Mouse (Mus musculus): ENCODE results near the gene Utp3. TPM values are rescaled to one million over a fixed set of nuclear protein-coding genes. Genes with fewer than 3 reads are reported as not detected.

The Utp3 gene
- total and polyA plus RNA-seq, 3 experiments, result 48.4 to 120 (median 73.9) TPM

DNA sequence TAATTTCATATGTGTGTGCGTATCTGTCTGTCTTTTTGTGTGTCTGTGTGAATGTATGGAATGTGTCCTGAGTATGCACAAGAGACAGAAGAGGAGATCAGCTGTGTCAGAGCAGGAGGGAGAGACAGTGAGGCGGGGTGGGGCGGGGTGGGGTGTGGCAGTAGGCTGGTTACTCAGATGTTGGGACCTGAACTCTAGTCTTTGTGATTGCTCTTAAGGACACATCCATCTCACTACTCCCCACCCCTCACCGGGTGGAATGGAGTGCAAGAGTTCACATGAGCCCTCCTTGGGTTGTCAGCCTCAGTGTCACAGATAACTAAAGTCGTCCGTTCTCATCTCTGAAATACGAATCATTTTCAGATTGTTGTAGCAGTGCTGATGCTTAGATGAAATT is 39.9 kb downstream of the Utp3 start:
- Histone ChIP-seq H3K27ac (ENCODE audit: control insufficient read depth, low read depth, low read length) (no peak overlapping the region), H3K4me3 (ENCODE audit: control insufficient read depth in 1 of 2, insufficient read depth in 1 of 2, low read depth in 2 of 2, low read length in 2 of 2) (no peak overlapping the region), H3K4me1 (ENCODE audit: control insufficient read depth in 1 of 2, insufficient read depth in 2 of 2, low read length in 2 of 2) (no peaks in the 10 kb centered on the region), H3K9ac (ENCODE audit: control insufficient read depth, low read depth, low read length, poor library complexity, severe bottlenecking) (no peak overlapping the region), H3K79me2 (ENCODE audit: control insufficient read depth, insufficient read depth, low read length, poor library complexity) (no peaks in the 10 kb centered on the region), H3K9me3 (replicated peaks; ENCODE audit: insufficient read depth, low read length) (no peaks in the 10 kb centered on the region), H3K36me3 (ENCODE audit: control insufficient read depth in 1 of 2, insufficient read depth in 2 of 2, low read length in 2 of 2) (no peaks in the 10 kb centered on the region), H3K27me3 (ENCODE audit: control insufficient read depth in 1 of 2, insufficient read depth in 2 of 2, low read length in 2 of 2) (no peaks in the 10 kb centered on the region)
- DNase-seq (ENCODE audit: low read depth, low spot score), result no peak
- no peak for TF ChIP-seq TBP (IDR thresholded peaks at IDR 0.05; ENCODE audit: low read depth, low read length)
- TF ChIP-seq ZC3H11A (IDR thresholded peaks at IDR 0.05; ENCODE audit: low read depth, low read length), result no peak
- TF ChIP-seq BHLHE40 (IDR thresholded peaks at IDR 0.05; ENCODE audit: borderline replicate concordance, low read depth, low read length), result no peak
- no peak for TF ChIP-seq UBTF (IDR thresholded peaks at IDR 0.05; ENCODE audit: borderline replicate concordance, insufficient read depth, low read depth, low read length)
- no peak for TF ChIP-seq ETS1 (IDR thresholded peaks at IDR 0.05; ENCODE audit: low read depth, low read length)
- no peak for TF ChIP-seq HCFC1 (IDR thresholded peaks at IDR 0.05; ENCODE audit: low read depth, low read length)
- no peak for TF ChIP-seq NELFE (IDR thresholded peaks at IDR 0.05; ENCODE audit: low read depth, low read length)
- TF ChIP-seq MYC (IDR thresholded peaks at IDR 0.05; ENCODE audit: low read depth, low read length), result no peak
- no peak for TF ChIP-seq ZNF384 (IDR thresholded peaks at IDR 0.05; ENCODE audit: low read depth, low read length)
- no peak for TF ChIP-seq ELF1 (IDR thresholded peaks at IDR 0.05; ENCODE audit: low read depth, low read length)
- no peak for TF ChIP-seq CHD2 (IDR thresholded peaks at IDR 0.05; ENCODE audit: low read length)
- no peak for TF ChIP-seq MXI1 (IDR thresholded peaks at IDR 0.05; ENCODE audit: low read depth, low read length)
- TF ChIP-seq MAZ (IDR thresholded peaks at IDR 0.05; ENCODE audit: low read depth, low read length), result no peak
- TF ChIP-seq POLR2AphosphoS5 (IDR thresholded peaks at IDR 0.05; ENCODE audit: borderline replicate concordance, low read depth, low read length), result no peak
- no peak for TF ChIP-seq SIN3A (IDR thresholded peaks at IDR 0.05; ENCODE audit: low read length)
- TF ChIP-seq POLR2AphosphoS2 (IDR thresholded peaks at IDR 0.05; ENCODE audit: low read length), result no peak
- TF ChIP-seq GATA1 (IDR thresholded peaks at IDR 0.05; ENCODE audit: low read depth, low read length), result no peak
- no peak for TF ChIP-seq MAX (IDR thresholded peaks at IDR 0.05; ENCODE audit: low read length)
- no peak for TF ChIP-seq MYB (IDR thresholded peaks at IDR 0.05; ENCODE audit: low read depth, low read length)
- TF ChIP-seq CTCF (IDR thresholded peaks at IDR 0.05 in 2 of 3, conservative IDR thresholded peaks at IDR 0.05 in 1 of 3; ENCODE audit: control insufficient read depth in 1 of 3, insufficient read depth in 1 of 3, low read depth in 2 of 3, low read length in 3 of 3, poor library complexity in 1 of 3, severe bottlenecking in 1 of 3), result no peak

DNA sequence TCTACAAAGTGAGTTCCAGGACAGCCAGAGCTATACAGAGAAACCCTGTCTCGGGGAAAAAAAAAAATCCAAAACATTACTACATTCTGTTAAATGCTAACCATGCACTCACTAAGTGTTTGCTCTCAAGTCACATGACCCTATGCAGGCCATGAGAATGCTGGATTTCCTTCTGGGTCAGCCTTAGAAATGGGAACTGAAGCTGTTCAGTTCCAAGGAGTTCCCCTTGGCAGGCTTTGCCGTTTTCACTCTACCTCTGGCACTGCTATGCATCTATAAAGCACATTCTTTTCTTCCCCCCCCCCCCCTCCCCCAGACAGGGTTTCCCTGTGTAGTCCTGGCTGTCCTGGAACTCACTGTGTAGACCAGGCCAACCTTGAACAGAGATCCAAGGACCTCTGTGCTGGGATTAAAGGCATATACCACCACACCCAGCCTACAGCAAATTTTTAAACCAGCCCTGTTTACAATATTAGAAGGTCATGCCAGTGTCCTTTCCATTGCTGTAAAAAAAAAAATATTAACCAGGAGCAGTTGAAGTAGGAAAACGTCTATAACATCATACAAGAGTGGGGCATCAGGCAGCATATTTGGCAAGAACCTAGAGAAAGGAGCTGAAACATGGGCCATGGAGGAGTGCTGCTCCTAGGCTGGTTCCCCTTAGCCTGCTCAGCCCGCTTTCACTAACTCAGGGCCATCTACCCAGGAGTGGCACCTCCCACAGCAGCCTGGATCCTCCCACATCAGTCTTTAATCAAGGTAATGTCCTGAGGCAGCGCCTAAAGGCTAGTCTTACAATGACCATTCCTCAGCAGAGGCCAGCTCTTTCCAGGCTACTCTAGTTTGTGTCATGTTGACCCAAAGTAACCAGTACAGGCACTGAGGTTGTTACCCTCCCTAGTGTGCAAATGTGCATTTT is 41.5 kb downstream of the Utp3 start:
- no peaks in the 10 kb centered on the region for H3K27me3 ChIP-seq (ENCODE audit: control insufficient read depth in 1 of 2, insufficient read depth in 2 of 2, low read length in 2 of 2)
- no peaks in the 10 kb centered on the region for H3K4me1 ChIP-seq (ENCODE audit: control insufficient read depth in 1 of 2, insufficient read depth in 2 of 2, low read length in 2 of 2)
- H3K9ac ChIP-seq (ENCODE audit: control insufficient read depth, low read depth, low read length, poor library complexity, severe bottlenecking), result no peak overlapping the region
- H3K4me3 ChIP-seq (ENCODE audit: control insufficient read depth in 1 of 2, insufficient read depth in 1 of 2, low read depth in 2 of 2, low read length in 2 of 2), result no peak overlapping the region
- H3K79me2 ChIP-seq (ENCODE audit: control insufficient read depth, insufficient read depth, low read length, poor library complexity), result no peaks in the 10 kb centered on the region
- no peak overlapping the region for H3K27ac ChIP-seq (ENCODE audit: control insufficient read depth, low read depth, low read length)
- TF ChIP-seq TBP (IDR thresholded peaks at IDR 0.05; ENCODE audit: low read depth, low read length) (no peak), KAT2A (conservative IDR thresholded peaks at IDR 0.05; ENCODE audit: low read depth, low read length) (no peak), EP300 (IDR thresholded peaks at IDR 0.05; ENCODE audit: low read depth in 1 of 2, low read length in 2 of 2) (no peak), ZKSCAN1 (IDR thresholded peaks at IDR 0.05; ENCODE audit: low read depth, low read length) (no peak), ELF1 (IDR thresholded peaks at IDR 0.05; ENCODE audit: low read depth, low read length) (no peak), MAFK (IDR thresholded peaks at IDR 0.05; ENCODE audit: borderline replicate concordance, low read depth, low read length) (no peak), E2F4 (IDR thresholded peaks at IDR 0.05; ENCODE audit: borderline replicate concordance, low read depth, low read length) (no peak), TCF12 (IDR thresholded peaks at IDR 0.05; ENCODE audit: low read depth, low read length) (no peak), RAD21 (IDR thresholded peaks at IDR 0.05; ENCODE audit: low read depth, low read length) (no peak), SIN3A (IDR thresholded peaks at IDR 0.05; ENCODE audit: low read length) (no peak), MAZ (IDR thresholded peaks at IDR 0.05; ENCODE audit: low read depth, low read length) (no peak), GATA1 (IDR thresholded peaks at IDR 0.05; ENCODE audit: low read depth, low read length) (no peak), CHD1 (IDR thresholded peaks at IDR 0.05; ENCODE audit: low read depth, low read length) (no peak), MYB (IDR thresholded peaks at IDR 0.05; ENCODE audit: low read depth, low read length) (no peak), JUND (IDR thresholded peaks at IDR 0.05; ENCODE audit: low read depth, low read length) (no peak), BHLHE40 (IDR thresholded peaks at IDR 0.05; ENCODE audit: borderline replicate concordance, low read depth, low read length) (no peak), CTCF (IDR thresholded peaks at IDR 0.05 in 2 of 3, conservative IDR thresholded peaks at IDR 0.05 in 1 of 3; ENCODE audit: control insufficient read depth in 1 of 3, insufficient read depth in 1 of 3, low read depth in 2 of 3, low read length in 3 of 3, poor library complexity in 1 of 3, severe bottlenecking in 1 of 3) (no peak), HCFC1 (IDR thresholded peaks at IDR 0.05; ENCODE audit: low read depth, low read length) (no peak), ZC3H11A (IDR thresholded peaks at IDR 0.05; ENCODE audit: low read depth, low read length) (no peak), MAX (IDR thresholded peaks at IDR 0.05; ENCODE audit: low read length) (no peak)
- no peak for DNase-seq (ENCODE audit: low read depth, low spot score)
- no peaks in the 10 kb centered on the region for H3K9me3 ChIP-seq (replicated peaks; ENCODE audit: insufficient read depth, low read length)
- no peaks in the 10 kb centered on the region for H3K36me3 ChIP-seq (ENCODE audit: control insufficient read depth in 1 of 2, insufficient read depth in 2 of 2, low read length in 2 of 2)

Measured in MEL (cell line).